Mouse (Mus musculus) left cerebral cortex, adult 8-10 months (tissue): ENCODE measurements at regions not wholly inside any gene's neighbourhood (a gene's known extent, or its start where the extent isn't known, plus 50 kb on each side); places are given as distances from the start of the nearest gene placed in this dataset.

ENCODE experiments used
- DNase-seq, 2 experiments: peaks; one replicate each; pipeline ENCODE4 v3.0.0; 2022; ENCODE audit warnings: low spot score in 2 of 2

DNA sequence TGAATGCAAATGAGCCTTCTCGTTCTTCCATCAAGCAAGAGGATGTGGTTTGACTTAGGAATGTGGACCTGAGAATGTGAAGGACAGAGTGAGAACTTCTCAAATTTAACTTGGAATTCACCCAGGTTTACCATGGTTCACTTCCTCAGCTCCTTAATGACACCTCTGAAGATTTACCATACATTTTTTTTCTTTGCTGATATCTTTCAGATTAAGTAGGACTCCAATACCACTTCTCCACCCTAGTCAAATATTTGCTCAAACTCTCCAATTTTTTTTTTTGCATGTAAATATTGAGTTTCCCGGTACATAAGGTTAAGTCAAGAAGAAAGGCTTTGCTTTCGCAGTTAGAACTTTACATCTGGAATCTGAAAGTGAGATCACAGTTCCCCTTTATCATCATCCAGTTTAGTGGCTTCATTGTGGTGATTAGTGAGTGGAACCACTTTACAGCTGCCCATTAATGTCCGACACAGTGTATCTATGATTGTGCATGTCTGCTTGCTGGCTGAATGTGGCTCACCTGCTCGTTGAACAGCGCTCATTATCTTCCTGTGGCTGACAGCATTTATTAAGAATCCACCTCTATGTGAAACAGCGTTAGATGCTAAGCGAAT lies 446.0 kb upstream of the Adam34 start:
- no peak for DNase-seq

DNA sequence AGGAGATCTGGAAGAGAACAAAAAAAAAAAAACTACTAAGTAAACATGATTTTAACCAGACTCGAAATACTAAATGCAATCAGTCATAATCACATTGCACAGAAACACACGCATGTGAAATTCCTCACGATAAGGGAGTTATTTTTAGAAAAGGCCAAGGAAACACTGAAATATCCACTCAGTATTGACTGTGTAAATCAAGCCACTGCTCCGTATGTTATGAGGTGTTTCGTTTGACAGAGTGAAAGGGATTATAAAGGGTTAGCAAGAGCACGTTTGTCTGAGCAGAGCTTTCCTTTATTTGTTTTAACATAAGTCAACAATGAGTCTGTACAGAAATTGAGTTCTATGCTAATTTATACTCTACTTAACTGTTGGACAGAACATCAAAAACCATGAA lies 455.3 kb upstream of the Adam34 start:
- no peak for DNase-seq

DNA sequence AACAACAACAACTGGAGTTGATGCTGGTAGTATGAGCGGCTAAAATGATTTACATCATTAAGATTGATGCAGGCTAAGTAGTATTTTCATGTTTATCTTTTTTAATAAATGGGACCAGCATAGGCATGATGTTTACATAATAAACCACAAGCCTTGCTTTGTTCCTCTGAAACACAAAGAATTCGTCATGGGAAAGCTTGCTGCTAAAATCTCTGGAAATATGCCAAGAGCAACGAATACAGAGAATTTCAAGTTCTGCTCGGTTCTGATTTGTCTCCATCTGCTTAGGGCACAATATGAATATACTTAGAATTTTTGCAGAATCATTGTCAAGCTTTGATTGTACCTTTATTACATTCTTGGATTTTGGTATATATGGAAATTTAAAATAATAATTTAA lies 467.2 kb upstream of the Adam34 start:
- no peak for DNase-seq

DNA sequence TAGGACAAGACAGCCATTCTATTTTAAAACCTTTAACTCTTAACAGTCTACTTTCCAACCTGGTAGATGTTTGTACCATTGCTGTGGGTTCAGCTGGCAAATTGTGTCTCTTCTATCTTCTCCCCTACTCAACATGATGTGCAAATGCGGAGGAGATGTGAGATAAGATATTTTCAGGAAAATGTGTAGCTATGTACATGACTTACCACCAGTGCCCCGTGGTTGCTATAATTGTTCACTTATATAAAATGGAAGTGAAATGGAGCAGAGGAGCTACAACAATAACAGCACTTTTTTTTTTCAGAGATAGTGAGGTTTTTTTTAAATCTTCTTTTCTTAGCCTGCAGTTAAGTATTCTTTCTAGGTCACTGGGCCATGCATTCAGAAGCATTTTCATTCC lies 492.4 kb upstream of the Adam34 start:
- peak in 1 of 2 experiments; percentile 15 for DNase-seq

DNA sequence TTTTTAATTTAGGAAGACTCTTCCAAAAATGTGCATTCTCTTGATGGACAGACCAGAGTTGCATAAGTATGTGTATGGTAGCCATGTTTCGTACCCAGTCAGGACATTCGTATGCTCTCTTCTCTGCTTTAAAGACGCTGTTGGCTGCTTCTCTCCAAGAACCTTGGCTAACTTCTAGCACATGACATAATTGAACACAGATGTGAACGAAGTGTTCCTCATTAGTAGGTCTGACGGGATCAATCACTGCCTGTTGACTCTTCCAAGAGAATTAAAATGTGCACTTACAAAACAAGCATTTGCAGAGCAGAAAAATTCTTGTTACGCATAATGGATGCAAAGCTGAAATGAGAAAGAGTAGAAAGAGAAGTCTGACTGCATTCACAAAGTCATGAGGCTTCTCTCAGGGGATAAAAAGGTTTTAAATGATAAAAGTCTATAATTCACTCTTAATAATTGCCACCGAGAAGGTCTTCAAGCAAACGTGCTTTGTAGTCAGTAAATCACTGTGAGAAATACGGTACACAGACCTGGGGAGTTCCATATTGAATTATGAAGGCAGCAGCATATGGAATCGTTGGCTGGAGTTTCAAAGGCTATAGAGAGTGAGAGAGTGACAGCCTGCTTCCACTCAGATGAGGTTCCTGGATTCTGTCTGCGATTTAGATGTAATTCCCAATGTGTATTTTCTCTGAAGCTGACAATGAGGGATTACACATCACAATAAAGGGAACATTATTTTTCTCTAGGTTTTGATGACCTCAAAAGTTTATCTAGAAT lies 496.7 kb upstream of the Adam34 start:
- no peak for DNase-seq

DNA sequence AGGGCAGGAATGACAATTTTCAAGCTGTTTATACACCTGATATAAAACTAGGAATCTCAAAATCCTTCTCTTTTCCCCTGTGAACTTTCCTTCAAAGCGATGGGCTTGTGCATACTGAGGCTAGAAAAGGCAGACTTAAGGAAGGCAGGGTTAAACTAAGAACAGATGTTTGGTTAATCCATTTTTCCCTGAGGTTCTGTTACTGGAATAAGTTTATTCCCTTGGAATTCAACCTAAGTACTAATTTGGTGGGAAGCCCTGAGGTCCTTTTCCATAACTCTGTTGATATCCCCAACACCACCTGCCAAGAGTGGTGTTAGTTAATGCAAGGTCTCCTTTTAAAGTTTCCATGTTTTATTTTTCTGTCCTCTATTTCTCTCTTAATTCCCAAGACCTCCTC lies 512.5 kb upstream of the Adam34 start:
- DNase-seq: no peak

DNA sequence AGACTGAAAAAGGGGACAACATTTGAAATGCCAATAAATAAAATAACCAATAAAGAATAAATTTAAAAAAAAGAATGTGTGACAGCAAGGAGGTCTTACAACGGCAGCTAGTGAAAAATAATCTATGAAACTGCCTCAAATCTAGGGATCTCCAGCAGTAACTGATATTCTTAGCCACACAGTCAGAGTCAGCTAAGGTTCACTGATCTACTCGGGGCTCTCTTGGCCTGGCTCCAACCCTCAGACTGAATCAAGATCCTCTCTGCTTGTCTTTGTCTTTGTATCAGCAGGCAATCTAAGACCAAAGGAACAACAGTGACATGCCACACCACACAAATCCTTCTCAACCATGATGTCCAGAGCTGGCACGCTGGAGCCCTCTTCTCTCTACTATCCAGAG lies 542.5 kb upstream of the Adam34 start:
- no peak for DNase-seq

DNA sequence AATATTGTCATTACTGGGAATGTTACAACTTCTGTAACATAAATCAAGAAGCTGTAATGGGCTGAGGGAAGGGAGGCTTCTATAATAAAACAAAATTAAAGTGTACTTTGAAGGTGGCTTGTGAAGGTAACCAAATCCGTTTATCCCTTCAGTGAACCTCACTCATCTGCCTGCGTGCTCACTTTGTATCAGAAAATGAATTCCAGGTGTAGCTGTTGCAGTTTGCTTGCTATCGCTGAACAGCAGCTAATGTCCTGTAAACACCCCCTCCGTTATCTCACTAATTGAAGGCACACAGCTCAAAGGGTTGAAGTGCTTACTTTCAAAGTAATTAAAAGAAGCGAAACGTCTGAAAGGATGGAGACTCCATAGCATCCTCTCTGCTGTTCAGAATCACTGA lies 547.2 kb upstream of the Adam34 start:
- DNase-seq: no peak

DNA sequence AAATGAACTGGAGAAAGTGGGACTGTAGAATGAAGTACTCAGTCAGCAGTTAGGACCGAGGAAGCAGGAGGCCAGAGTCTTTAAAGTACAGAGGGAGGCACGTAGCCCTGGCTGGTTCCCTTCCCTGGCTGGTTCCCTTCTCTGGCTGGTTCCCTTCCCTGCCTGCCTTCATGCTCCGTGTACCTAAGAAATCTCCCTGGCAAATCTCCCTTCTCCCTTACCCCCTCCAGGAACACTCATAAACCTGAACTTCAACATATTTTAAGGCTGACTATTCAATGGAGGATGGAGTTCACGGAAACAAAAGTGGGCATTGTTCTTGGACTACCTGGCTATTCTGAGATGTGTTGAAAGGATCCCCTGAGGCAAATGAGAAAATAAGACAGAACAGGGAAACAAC lies 551.2 kb upstream of the Adam34 start:
- DNase-seq: no peak

DNA sequence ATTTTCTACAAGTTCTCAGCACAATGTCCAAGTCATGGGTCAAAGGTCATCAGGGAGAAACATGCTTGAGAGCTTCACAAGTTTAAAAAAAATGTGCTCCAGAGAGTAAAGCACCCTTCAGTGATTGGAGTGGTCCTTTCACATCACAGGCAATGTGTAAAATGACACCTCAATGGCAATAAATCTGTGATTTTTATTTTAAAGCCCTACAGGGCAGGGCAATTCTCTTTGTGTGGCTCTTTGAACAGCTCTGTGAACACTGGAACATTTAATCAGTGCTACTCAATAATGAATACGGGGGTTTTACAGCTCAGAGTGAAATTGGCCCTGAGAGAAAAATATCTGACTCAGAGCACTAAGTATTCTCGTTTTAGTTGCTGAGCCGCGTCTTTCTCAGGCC lies 563.5 kb upstream of the Adam34 start:
- no peak for DNase-seq

DNA sequence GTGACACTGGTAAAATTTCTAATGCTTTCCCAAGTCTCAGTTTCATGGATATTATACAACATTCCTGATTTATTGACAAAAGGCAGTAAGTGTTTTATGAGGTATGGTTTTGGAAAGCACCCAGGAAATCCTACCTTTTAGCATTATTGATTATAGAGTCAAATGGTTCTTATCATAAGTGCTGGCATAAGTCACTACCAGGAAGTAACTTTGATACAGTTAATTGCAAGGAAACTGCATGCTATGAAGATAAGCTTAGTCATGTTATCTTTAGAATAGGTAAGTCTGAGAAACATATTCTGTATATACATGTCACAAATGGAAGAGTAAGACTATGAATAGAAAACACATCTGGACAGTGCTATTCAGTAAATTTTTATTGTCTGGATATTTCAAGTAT lies 608.4 kb upstream of the Adam34 start:
- DNase-seq: no peak

DNA sequence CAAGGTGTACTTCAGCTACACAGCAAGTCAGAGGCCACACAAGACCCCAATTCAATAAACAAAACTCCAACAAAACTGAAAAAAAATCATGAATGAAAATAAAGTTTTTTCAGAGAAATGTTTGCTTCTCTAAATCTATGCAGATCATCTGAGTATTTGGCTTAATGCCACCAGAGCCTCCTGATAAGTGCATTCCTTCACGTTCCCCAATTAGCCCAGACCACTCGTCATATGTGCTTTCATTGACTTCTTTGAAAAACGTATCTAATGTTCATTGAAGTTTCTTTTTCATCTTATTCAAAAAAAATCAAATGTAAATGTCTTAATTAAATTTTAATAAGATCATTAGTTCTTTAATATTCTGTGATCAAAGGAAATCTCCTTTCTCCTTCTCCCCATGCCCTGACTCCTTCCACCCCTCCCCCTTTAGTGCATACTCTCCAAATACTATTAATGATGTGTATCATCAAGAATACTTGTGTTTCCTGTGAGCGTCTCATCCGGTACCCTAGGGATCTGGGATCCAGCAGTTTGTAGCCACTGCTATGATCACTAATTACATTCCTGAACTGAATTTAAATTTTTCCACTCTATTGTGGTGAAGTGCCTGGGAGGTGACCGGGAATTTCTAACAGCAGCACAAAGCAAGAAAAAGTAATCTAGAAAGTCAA lies 600.8 kb upstream of the Fat1 start:
- no peak for DNase-seq

DNA sequence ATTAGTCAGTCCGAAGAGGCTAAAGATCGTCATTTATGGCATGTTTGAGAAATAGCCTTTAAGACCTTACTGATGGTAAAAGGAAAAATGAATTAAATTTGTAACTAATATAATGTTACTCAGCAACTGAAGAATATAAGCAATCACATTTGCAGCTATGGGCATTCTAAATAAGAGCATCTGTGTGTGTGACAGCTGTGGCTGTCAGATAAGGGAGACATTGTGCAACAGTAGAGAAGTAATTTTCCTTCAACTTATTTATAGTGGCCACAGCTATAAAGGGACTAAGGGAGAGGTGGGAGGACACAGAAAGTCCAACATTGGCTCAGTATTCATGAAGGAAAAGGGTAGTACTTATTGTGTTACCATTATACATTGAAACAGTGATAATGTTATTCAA lies 591.8 kb upstream of the Fat1 start:
- DNase-seq: no peak

DNA sequence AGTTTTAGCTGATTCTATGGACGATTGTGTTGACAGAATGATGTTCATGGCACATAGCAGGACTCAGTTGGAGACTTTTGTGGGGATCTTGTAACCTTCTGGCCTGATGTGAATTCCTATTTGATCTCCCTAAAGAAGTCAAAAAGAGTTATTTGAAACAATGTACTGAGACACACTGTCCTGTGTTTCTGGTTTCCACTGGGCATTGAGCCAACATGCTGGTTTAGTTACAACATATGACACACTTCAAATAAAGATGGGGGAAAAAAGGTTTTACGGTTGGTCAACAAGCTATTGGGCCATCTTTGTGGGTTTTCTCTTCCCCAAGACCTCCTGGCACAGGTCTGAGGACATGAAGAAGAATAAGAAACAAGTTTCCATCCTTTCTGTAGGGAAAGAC lies 591.3 kb upstream of the Fat1 start:
- DNase-seq: no peak

DNA sequence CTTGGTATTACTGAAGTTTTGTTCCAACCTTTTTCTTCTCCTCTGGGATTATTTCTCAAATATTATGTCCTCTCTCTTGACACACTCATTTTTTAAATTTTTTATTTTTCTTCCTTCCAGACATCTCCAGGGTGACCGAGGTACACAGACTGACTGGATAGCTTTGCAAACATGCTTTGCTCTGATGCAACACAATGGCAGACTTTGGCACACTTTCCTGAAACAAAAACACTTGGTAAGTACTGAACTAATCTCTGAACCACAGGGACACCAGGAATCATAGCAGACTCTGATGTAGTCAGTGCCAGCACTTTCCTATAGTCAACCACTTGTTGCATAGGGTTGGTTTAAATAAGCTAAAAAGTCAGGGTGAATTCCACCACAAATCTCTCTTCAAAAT lies 587.8 kb upstream of the Fat1 start:
- no peak for DNase-seq

DNA sequence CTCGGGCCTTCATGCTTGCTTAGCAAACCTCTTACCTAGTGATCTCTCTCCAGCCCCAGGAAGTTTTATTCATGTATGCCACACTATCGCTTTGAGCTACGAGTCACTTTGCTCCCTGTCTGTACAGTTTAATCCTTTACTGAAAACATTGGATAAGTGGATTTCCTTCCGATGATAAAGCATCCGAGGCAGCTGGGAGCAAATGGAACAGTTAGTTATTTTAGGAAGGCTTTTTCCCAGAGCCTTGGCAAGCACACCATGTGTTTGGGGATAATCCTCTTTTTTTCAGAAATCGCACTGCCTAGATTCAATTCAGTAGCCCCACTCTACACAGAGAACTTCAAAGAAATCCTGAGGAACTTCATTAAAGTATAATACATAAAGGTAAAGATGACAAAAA lies 561.3 kb upstream of the Fat1 start:
- DNase-seq: no peak

DNA sequence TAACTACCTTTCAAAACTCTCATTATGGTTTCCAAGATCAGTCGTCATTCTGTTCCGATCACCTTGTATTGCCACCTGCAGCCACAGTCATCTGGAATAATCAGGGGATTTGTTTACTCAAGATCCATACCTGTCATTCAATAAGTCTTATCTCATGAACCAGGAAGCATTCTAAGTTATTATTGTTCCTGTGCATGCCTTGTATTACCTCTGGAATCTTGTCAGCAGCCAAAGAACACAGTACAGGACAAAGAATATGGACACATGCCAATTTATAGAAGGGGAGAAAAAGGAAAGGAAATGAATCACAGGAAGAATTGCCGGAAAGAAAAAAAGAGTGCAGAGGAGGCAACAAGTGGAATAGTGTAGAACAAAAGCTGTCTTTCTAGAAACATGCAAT lies 557.5 kb upstream of the Fat1 start:
- no peak for DNase-seq

DNA sequence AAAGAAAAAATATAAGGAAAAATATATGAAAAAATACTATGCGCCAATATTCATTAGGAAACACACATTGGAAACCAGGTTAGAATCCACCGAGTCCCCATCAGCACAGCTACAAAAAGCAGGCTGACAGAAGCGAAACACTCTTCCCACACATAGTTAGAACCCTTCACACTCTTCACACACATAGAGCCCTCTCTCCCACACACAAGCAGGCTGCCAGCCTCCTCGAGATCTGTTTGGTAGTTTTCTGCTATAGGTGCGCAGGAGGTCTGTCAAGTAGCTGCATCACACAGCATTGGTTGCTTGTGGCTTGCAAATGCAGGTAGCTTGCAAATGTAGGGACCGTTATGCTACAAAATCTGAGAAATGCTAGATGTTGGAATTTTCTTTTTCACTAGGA lies 526.8 kb upstream of the Fat1 start:
- DNase-seq: peak in 1 of 2 experiments; percentile 29

DNA sequence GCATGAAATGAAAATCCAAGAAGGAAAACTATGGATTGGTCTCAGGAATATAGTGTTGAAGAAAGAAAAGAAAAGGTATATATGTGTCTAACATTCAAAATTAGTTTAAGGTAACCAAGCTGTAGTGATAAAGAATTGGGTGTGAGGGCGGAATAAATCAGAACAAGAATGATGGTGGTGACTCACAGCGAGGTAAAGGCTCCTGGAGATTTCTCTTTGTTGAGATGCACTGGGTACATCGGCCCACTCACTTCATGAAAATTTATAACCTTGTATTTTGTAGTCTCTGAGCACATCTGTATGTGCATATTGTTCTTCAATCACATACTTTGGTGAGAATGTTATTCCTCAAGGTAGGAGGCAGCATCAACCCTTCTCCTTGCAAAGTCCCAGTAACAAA lies 525.0 kb upstream of the Fat1 start:
- DNase-seq: no peak

DNA sequence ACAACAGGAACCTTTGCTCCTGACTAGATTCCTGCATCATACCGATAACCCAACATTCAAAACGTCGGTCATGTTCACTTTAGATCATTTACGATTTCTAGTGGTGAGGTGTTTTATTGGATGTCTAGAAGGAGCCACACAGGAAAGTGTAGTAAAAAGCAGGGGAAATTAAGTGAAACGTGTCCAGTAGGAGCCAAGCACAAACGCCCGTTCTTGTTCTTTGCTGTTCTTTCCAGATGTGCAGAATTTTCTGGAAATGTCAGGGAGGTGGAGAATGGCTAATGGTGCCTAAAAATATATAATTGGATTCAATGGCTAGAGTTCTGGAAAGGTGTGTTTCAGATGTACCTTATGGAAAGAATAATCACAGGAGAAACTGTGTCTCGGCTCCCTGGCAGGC lies 517.2 kb upstream of the Fat1 start:
- DNase-seq: no peak

DNA sequence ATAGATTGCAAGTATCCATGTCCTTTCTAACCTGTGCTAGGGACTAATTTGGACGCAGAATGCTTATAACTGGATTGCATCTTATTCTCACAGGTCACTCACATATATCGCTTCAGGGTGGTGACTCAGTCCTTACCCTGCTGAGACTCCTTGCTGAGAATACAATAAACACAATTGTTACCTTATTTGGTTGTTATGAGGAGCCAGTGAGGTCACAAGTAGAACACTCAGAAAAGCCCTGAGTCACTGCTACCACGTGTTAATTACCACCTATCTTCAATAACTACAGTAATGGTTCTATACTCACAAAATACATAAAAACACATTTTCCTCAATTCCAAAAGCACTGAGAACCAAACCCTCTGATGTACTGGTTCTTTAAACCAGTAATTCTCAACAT lies 479.8 kb upstream of the Fat1 start:
- no peak for DNase-seq

DNA sequence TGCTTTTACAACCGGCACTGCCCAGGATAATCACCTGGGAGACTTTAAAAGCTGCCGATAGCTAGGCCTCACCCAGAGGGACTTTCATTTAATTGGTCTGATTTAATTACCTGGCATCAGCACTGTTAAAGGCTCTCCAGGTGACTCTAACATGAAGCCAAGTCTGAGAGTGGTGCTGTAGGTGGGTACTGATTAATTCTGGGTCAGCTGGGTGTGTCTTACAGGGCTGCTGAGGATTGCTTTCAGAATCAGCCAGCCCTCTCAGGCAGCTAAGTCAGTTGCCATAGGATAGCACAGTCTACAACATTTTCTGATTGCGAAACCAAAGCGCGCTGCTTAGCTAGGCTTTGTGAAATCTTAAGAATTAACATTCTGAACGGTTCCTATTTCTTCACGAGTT lies 478.9 kb upstream of the Fat1 start:
- no peak for DNase-seq
